Mouse (Mus musculus): ENCODE results near the gene Arhgef28. TPM values are rescaled to one million over a fixed set of nuclear protein-coding genes. Genes with fewer than 3 reads are reported as not detected.
A peak's percentile ranks its signal among the peaks of the same experiment; 100 is the strongest.

The Arhgef28 gene
- polyA plus RNA-seq, 1 experiment from 2014 or later = 15.1 TPM

- Histone ChIP-seq H3K4me1 (no peaks in the 10 kb centered on the region), H3K27ac (no peak overlapping the region), H3K4me2 (replicated peaks) (no peak overlapping the region), H3K9ac (no peak overlapping the region), H3K36me3 (no peaks in the 10 kb centered on the region), H3K27me3 (no peaks in the 10 kb centered on the region), H3K9me3 (no peaks in the 10 kb centered on the region), H3K4me3 (no peak overlapping the region)
- 91% methylated on average over 6 of the region's 6 CpGs for WGBS
- no peak for ATAC-seq (ENCODE audit: insufficient number of reproducible peaks, insufficient read depth, low FRiP score, low TSS enrichment)
Observed at GRCm38 (mm10) chr13:97948856-97949255, 257.4 kb downstream of the Arhgef28 start.

DNA sequence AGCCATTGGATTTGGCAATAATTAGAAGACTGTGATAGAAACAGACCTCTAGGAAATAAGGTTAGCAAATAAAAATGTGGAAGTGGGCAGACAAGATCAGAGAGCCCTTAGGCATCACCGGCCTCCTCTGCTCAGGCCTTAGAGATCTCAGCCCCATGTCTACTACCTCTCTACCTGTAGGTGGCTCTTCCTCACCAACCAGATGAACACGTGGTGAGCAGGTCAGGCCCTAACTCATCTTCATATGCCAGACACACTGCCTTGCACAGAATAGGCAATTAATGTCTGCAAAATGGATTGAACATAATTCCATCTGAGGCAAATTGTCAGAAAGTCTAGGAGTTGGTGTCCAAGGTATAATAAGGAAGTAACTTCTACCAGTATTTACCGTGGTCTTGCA, 258.6 kb downstream of the Arhgef28 start:
- no peak overlapping the region for H3K4me3 ChIP-seq
- WGBS = 73% methylated on average over 3 of the region's 3 CpGs
- no peak overlapping the region for H3K9ac ChIP-seq
- no peaks in the 10 kb centered on the region for H3K27me3 ChIP-seq
- H3K27ac ChIP-seq = no peak overlapping the region
- no peaks in the 10 kb centered on the region for H3K36me3 ChIP-seq
- no peak overlapping the region for H3K4me2 ChIP-seq (replicated peaks)
- H3K9me3 ChIP-seq = no peaks in the 10 kb centered on the region
- H3K4me1 ChIP-seq = peaks cover 4% of the 10 kb centered on the region; the same call in 1 of the 2 replicates
- ATAC-seq (ENCODE audit: insufficient number of reproducible peaks, insufficient read depth, low FRiP score, low TSS enrichment) = no peak

DNA sequence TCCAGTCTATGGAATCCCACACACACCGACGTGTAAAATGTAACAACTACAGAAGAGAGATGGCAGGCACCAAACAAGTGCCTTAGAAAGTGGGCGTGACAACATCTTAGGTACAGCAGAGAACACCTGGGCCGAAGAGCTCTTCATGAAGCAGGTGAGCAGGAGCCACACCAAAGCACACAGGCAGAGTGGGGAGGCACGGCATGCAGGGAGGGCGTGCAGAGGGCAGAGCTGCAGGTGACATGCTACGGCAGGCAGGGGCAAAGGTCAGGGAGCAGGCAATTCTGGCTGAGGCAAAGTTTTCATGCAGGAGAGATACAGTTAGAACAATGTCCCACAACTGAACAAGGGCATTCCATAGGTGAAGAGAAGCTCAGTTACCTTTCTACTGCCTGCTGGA, 259.8 kb downstream of the Arhgef28 start:
- H3K27me3 ChIP-seq = no peaks in the 10 kb centered on the region
- H3K9ac ChIP-seq = no peak overlapping the region
- H3K9me3 ChIP-seq = no peaks in the 10 kb centered on the region
- no peaks in the 10 kb centered on the region for H3K36me3 ChIP-seq
- WGBS = 79% methylated on average over 7 of the region's 7 CpGs
- no peak overlapping the region for H3K4me2 ChIP-seq (replicated peaks)
- H3K4me1 ChIP-seq = peaks cover 11% of the 10 kb centered on the region; the same call in 1 of the 2 replicates
- ATAC-seq (ENCODE audit: insufficient number of reproducible peaks, insufficient read depth, low FRiP score, low TSS enrichment) = no peak
- H3K27ac ChIP-seq = no peak overlapping the region
- no peak overlapping the region for H3K4me3 ChIP-seq

- no peak overlapping the region for H3K4me3 ChIP-seq
- no peak overlapping the region for H3K27ac ChIP-seq
- no peak overlapping the region for H3K9ac ChIP-seq
- no peaks in the 10 kb centered on the region for H3K27me3 ChIP-seq
- H3K4me2 ChIP-seq (replicated peaks) = no peak overlapping the region
- H3K36me3 ChIP-seq = no peaks in the 10 kb centered on the region
- 79% methylated on average over 13 of the region's 13 CpGs for WGBS
- H3K9me3 ChIP-seq = no peaks in the 10 kb centered on the region
- ATAC-seq (ENCODE audit: insufficient number of reproducible peaks, insufficient read depth, low FRiP score, low TSS enrichment) = no peak
- H3K4me1 ChIP-seq = peaks cover 32% of the 10 kb centered on the region
Observed at GRCm38 (mm10) chr13:97941909-97942680, 264.1 kb downstream of the Arhgef28 start.

DNA sequence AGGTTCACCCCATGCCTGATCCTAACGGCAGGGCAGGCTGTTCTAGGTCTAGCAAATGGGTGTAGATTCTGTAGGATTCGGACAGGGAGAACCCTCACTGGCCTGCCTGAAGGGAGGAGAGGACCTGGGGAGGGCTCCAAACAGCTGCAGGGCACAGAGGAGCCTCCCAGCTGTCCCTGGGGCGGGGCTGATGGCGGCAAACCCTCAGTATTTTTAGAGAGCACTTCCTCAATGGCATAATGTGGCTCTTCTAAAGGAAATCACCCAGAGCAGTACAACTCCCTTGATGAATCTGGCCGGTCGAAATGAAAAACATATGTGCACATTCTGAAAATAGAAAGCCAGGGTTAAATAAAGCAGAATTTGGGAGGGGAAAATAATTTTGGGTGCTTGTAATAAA, 265.1 kb downstream of the Arhgef28 start:
- Histone ChIP-seq H3K4me2 (replicated peaks) (no peak overlapping the region; the same call in 1 of the 2 replicates), H3K9ac (0 out of 2 replicates have a peak overlapping the region, but pooled peaks have one; percentile 10), H3K4me1 (peaks cover 32% of the 10 kb centered on the region), H3K27ac (peak overlapping the region; percentile 74), H3K9me3 (no peaks in the 10 kb centered on the region), H3K27me3 (no peaks in the 10 kb centered on the region), H3K4me3 (no peak overlapping the region), H3K36me3 (no peaks in the 10 kb centered on the region)
- no peak for ATAC-seq (ENCODE audit: insufficient number of reproducible peaks, insufficient read depth, low FRiP score, low TSS enrichment)
- whole genome bisulfite sequencing = 21% methylated on average over 6 of the region's 6 CpGs

- Histone ChIP-seq H3K4me2 (replicated peaks) (no peak overlapping the region), H3K27ac (no peak overlapping the region), H3K9me3 (no peaks in the 10 kb centered on the region), H3K27me3 (no peaks in the 10 kb centered on the region), H3K4me3 (no peak overlapping the region), H3K36me3 (no peaks in the 10 kb centered on the region), H3K4me1 (peaks cover 32% of the 10 kb centered on the region), H3K9ac (no peak overlapping the region)
- WGBS = 53% methylated on average over 15 of the region's 15 CpGs
- ATAC-seq (ENCODE audit: insufficient number of reproducible peaks, insufficient read depth, low FRiP score, low TSS enrichment) = no peak
Observed at GRCm38 (mm10) chr13:97939433-97940160, 266.6 kb downstream of the Arhgef28 start.

- Histone ChIP-seq H3K4me1 (peaks cover 32% of the 10 kb centered on the region), H3K27me3 (no peaks in the 10 kb centered on the region), H3K9ac (no peak overlapping the region), H3K4me3 (no peak overlapping the region), H3K36me3 (no peaks in the 10 kb centered on the region), H3K27ac (no peak overlapping the region), H3K4me2 (replicated peaks) (no peak overlapping the region), H3K9me3 (no peaks in the 10 kb centered on the region)
- WGBS = 34% methylated on average over 18 of the region's 18 CpGs
- ATAC-seq (ENCODE audit: insufficient number of reproducible peaks, insufficient read depth, low FRiP score, low TSS enrichment) = peak; percentile 50; the same call in 1 of the 2 replicates
Observed at GRCm38 (mm10) chr13:97938596-97939297, 267.5 kb downstream of the Arhgef28 start.

DNA sequence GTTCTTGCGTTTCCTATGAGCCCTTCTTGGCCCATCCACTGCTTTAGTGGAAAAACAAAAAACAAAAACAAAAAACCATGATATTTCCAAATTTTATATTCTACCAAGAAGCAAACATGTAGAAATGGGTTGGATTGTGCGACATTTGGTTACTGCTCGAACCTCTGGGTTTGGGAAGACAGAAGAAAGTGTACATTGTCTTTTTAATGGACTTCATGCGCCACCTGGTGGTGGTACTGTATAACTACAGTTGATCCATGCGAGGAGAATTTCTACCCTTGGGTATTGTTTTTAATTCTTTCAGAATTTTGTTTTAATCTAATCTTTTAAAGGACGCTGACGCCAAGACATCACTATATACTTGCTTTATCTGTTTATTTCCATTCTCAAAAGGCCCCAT, 268.3 kb downstream of the Arhgef28 start:
- Histone ChIP-seq H3K4me1 (peaks cover 31% of the 10 kb centered on the region), H3K27me3 (no peaks in the 10 kb centered on the region), H3K9ac (no peak overlapping the region), H3K9me3 (no peaks in the 10 kb centered on the region), H3K36me3 (no peaks in the 10 kb centered on the region), H3K4me2 (replicated peaks) (no peak overlapping the region), H3K4me3 (no peak overlapping the region), H3K27ac (no peak overlapping the region)
- WGBS = 20% methylated on average over 7 of the region's 7 CpGs
- no peak for ATAC-seq (ENCODE audit: insufficient number of reproducible peaks, insufficient read depth, low FRiP score, low TSS enrichment)

DNA sequence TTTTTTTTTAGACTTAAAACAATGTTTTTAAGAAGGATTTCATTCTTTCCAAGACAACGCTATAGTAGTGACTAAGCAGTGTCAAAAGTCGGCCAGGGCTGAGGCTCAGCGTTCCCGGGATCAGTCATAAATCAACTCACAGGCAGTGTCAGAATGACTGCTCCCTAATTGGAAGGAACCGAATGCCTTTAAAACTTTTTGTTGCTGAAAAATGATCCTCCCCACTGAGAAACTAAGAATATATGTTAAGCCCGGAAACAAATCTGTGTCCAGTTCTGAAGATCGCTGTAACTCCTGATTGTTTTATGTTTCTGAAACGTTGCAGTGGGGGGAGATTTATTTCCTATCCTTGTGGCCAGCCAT, 278.1 kb downstream of the Arhgef28 start:
- no peak overlapping the region for H3K4me3 ChIP-seq
- WGBS = 17% methylated on average over 8 of the region's 8 CpGs
- peak overlapping the region; percentile 63; the same call in 1 of the 2 replicates for H3K27ac ChIP-seq
- peaks cover 5% of the 10 kb centered on the region; the same call in 1 of the 2 replicates for H3K36me3 ChIP-seq
- no peaks in the 10 kb centered on the region for H3K27me3 ChIP-seq
- H3K9ac ChIP-seq = no peak overlapping the region
- no peak overlapping the region for H3K4me2 ChIP-seq (replicated peaks)
- no peaks in the 10 kb centered on the region for H3K9me3 ChIP-seq
- no peak for ATAC-seq (ENCODE audit: insufficient number of reproducible peaks, insufficient read depth, low FRiP score, low TSS enrichment)
- H3K4me1 ChIP-seq = peaks cover 22% of the 10 kb centered on the region; the same call in 1 of the 2 replicates

- peaks cover 5% of the 10 kb centered on the region; the same call in 1 of the 2 replicates for H3K36me3 ChIP-seq
- H3K4me1 ChIP-seq = peaks cover 22% of the 10 kb centered on the region; the same call in 1 of the 2 replicates
- no peaks in the 10 kb centered on the region for H3K27me3 ChIP-seq
- ATAC-seq (ENCODE audit: insufficient number of reproducible peaks, insufficient read depth, low FRiP score, low TSS enrichment) = no peak
- H3K27ac ChIP-seq = peak overlapping the region; percentile 63; the same call in 1 of the 2 replicates
- 41% methylated on average over 14 of the region's 14 CpGs for WGBS
- no peak overlapping the region for H3K4me2 ChIP-seq (replicated peaks)
- no peak overlapping the region for H3K9ac ChIP-seq
- H3K4me3 ChIP-seq = no peak overlapping the region
- no peaks in the 10 kb centered on the region for H3K9me3 ChIP-seq
Observed at GRCm38 (mm10) chr13:97927376-97928134, 278.7 kb downstream of the Arhgef28 start.

- no peak for ATAC-seq (ENCODE audit: insufficient number of reproducible peaks, insufficient read depth, low FRiP score, low TSS enrichment)
- Histone ChIP-seq H3K4me1 (peaks cover 22% of the 10 kb centered on the region; the same call in 1 of the 2 replicates), H3K27ac (no peak overlapping the region), H3K9ac (no peak overlapping the region), H3K4me3 (no peak overlapping the region), H3K27me3 (no peaks in the 10 kb centered on the region), H3K36me3 (peaks cover 5% of the 10 kb centered on the region; the same call in 1 of the 2 replicates), H3K4me2 (replicated peaks) (no peak overlapping the region), H3K9me3 (no peaks in the 10 kb centered on the region)
- 81% methylated on average over 10 of the region's 10 CpGs for WGBS
Observed at GRCm38 (mm10) chr13:97926371-97926770, 279.9 kb downstream of the Arhgef28 start.
